ENCODE assay signal across 8 mouse cellular contexts in the genomic region with DNA sequence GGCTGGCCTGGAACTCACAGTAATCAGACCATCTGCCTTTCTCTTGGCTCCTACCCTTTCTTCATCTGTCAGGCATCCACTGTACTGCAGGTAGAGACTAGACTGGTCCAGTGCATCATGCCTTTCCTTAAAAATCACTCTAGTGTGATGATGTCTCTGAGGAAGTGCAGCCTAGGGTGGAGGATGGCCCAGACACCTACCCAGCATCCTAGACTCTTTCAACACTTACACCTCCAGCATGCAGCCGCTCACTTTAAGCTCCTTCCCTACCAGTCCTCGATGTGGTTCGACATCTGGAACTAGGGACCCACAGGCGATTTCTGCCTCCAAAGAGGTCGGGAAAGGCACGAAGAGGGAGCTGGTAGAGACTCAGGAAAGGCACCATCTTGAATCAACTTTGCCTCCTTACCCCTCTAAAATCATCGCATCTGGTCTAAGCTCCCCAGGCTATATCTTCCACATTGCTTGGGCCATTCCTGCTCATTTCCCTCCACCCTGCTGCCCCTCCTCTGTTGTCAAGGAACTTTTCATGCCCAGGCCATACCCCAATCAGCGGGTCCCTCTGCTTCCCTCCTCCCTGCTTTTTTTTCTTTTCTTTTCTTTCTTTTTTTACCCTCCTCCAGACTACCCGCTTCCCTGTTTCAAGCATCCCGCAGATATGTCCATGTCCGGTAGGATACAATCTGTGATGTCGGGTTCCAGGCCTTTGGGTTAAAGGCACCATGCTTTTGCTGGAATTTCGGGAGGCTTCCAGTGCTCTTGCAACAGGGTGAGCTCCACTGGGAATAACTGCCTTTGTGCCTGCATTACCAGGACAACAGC. TPM values are rescaled to one million over a fixed set of nuclear protein-coding genes. Genes with fewer than 3 reads are reported as not detected.
DNase-seq lines count a peak whose midpoint lies in the region; ATAC-seq lines count a peak whose summit lies in the region.

No protein-coding gene starts in this region.

- intact Hi-C loops in gastrocnemius, postnatal 14 days (cut with DNase I; ENCODE audit: low total_unique reads), result no loop called here

- peaks cover 7% of the 10 kb centered on the region for H3K4me1 ChIP-seq in erythroblast, embryonic 14.5 days (ENCODE audit: control insufficient read depth)
- peaks cover 4% of the 10 kb centered on the region; the same call in 1 of the 2 replicates for H3K4me1 ChIP-seq in liver, embryonic 12.5 days

- ATAC-seq in liver, embryonic 12.5 days, result peak; percentile 55

- peak overlapping the region; percentile 74 for H3K4me2 ChIP-seq in liver, embryonic 12.5 days

- peak; percentile 6 for DNase-seq in embryo, embryonic 10.5 days (ENCODE audit: low spot score)
- DNase-seq in embryo, embryonic 10 days (ENCODE audit: low spot score), result no peak
- DNase-seq in 3T3-L1 (ENCODE audit: low read depth, low spot score), result peak; percentile 9
- DNase-seq in right cerebral cortex, postnatal 14 days, result no peak
- no peak for DNase-seq in gastrocnemius, postnatal 14 days
- DNase-seq in adrenal gland, postnatal 10 days, result no peak

- H3K36me3 ChIP-seq in erythroblast, embryonic 14.5 days (ENCODE audit: control insufficient read depth), result no peaks in the 10 kb centered on the region
- no peaks in the 10 kb centered on the region for H3K36me3 ChIP-seq in liver, embryonic 12.5 days

- WGBS in liver, embryonic 12.5 days (ENCODE audit: insufficient replicate concordance), result 19% methylated on average over 13 of the region's 13 CpGs

- peak overlapping the region; percentile 30; the same call in 1 of the 2 replicates for H3K27ac ChIP-seq in liver, embryonic 12.5 days

- H3K9me3 ChIP-seq in erythroblast, embryonic 14.5 days (ENCODE audit: control insufficient read depth, low read length), result no peaks in the 10 kb centered on the region
- no peaks in the 10 kb centered on the region for H3K9me3 ChIP-seq in liver, embryonic 12.5 days (replicated peaks)

- H3K27me3 ChIP-seq in erythroblast, embryonic 14.5 days (ENCODE audit: control insufficient read depth), result no peaks in the 10 kb centered on the region; the same call in 1 of the 2 replicates
- no peaks in the 10 kb centered on the region for H3K27me3 ChIP-seq in liver, embryonic 12.5 days (replicated peaks)

- H3K4me3 ChIP-seq in erythroblast, embryonic 14.5 days (replicated peaks), result peak overlapping the region; percentile 69
- peak overlapping the region; percentile 65 for H3K4me3 ChIP-seq in liver, embryonic 12.5 days

- peak overlapping the region; percentile 73 for H3K9ac ChIP-seq in liver, embryonic 12.5 days

RNA-seq across cellular contexts. Expression of a gene that starts 0.6 kb away (rescaled TPM):
- polyA plus RNA-seq in erythroblast, embryonic 14.5 days (2012), result 0.85 and 1.0 TPM in 2 replicates
- polyA plus RNA-seq in liver, embryonic 12.5 days (2016; fragmentation: Nextera tagmentation; extraction: Ambion mirVana), result 67.1 and 69.0 TPM in 2 replicates
- total RNA-seq in gastrocnemius, postnatal 14 days (2021), result 10 to 100 TPM; 36.1 to 36.3 TPM
- 10 to 100 TPM; 64.9 to 73.8 TPM for total RNA-seq in adrenal gland, postnatal 10 days (2021)

RNA-seq across cellular contexts. Expression of a gene that starts 20.2 kb away (rescaled TPM):
- polyA plus RNA-seq in erythroblast, embryonic 14.5 days (2012), result 3.5 and 5.0 TPM in 2 replicates
- polyA plus RNA-seq in liver, embryonic 12.5 days (2016; fragmentation: Nextera tagmentation; extraction: Ambion mirVana), result 50.1 and 50.7 TPM in 2 replicates
- 10 to 100 TPM; 43.5 to 46.7 TPM for total RNA-seq in gastrocnemius, postnatal 14 days (2021)
- total RNA-seq in adrenal gland, postnatal 10 days (2021), result 10 to 100 TPM; 43.6 to 46.0 TPM

RNA-seq across cellular contexts. Expression of a gene that starts 20.3 kb away (rescaled TPM):
- polyA plus RNA-seq in erythroblast, embryonic 14.5 days (2012), result 0.06 and 0.07 TPM in 2 replicates
- polyA plus RNA-seq in liver, embryonic 12.5 days (2016; fragmentation: Nextera tagmentation; extraction: Ambion mirVana), result 9.7 and 9.9 TPM in 2 replicates
- 1 to 10 TPM; 3.9 to 4.1 TPM for total RNA-seq in gastrocnemius, postnatal 14 days (2021)
- 10 to 100 TPM; 12.4 to 15.9 TPM for total RNA-seq in adrenal gland, postnatal 10 days (2021)

RNA-seq across cellular contexts. Expression of a gene that starts 24.0 kb away (rescaled TPM):
- 0.01 and 0.02 TPM in 2 replicates for polyA plus RNA-seq in erythroblast, embryonic 14.5 days (2012)
- polyA plus RNA-seq in liver, embryonic 12.5 days (2016; fragmentation: Nextera tagmentation; extraction: Ambion mirVana), result 2.4 and 2.6 TPM in 2 replicates
- 1 to 10 TPM; 1.6 TPM for total RNA-seq in gastrocnemius, postnatal 14 days (2021)
- 10 to 100 TPM in 1 of 2 experiments, 1 to 10 TPM in 1; 7.4 to 10.9 TPM for total RNA-seq in adrenal gland, postnatal 10 days (2021)

RNA-seq across cellular contexts. Expression of a gene that starts 40.0 kb away (rescaled TPM):
- 4.8 and 5.6 TPM in 2 replicates for polyA plus RNA-seq in erythroblast, embryonic 14.5 days (2012)
- polyA plus RNA-seq in liver, embryonic 12.5 days (2016; fragmentation: Nextera tagmentation; extraction: Ambion mirVana), result 44.3 and 44.5 TPM in 2 replicates
- total RNA-seq in gastrocnemius, postnatal 14 days (2021), result 10 to 100 TPM; 20.0 to 23.5 TPM
- 10 to 100 TPM; 44.1 to 45.9 TPM for total RNA-seq in adrenal gland, postnatal 10 days (2021)

Comparison
In these comparisons a context has a peak if more than half of its experiments do, and no peak if none do; other contexts are left out.
1. DNase-seq: peak in embryo, embryonic 10.5 days (single experiment) and 3T3-L1 (single experiment); none in embryo, embryonic 10 days (single experiment), right cerebral cortex, postnatal 14 days (single experiment), gastrocnemius, postnatal 14 days (single experiment) and adrenal gland, postnatal 10 days (single experiment).